Mouse (Mus musculus): ENCODE measurements around the gene Sh3gl2.

Sh3gl2 gene

DNA sequence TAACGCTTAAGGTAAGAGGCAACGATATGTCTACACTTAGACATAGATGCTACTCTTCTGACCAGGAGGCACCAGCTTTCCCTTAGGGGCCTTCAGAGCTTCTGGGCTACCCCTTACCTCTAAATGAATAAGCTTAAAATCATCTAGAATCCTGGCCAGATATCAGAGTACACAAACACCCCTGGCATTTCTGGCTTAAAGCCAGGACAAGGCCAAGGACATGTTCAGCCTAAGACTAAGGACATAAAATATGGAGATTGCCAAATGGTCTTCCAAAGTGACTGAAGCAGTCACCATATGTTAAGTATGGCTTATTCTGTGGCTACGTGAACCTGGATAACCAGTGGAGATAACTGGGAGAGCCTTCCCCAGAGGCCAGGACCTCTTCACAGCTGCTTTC is 211.5 kb downstream of the Sh3gl2 start:
- DNase-seq (ENCODE audit: low spot score) = no peak

DNA sequence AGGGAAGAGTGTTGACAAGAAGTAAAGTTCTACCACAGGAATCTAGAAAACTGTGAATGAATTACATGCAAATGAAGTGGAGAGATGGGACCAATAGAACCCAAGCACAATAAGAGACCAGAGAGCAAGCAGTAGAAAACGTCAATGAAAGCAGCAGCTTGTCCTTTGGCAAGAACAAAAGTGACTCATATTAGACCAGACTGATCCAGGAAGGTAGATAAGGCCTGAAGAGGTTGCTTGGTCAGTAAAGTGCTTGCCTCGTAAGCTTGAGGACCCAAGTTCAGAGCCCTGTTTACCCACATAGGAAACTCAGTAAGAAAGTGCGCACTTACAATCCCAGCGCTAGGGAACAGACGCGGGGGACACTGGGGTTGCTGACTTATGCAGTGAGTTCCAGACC is 215.5 kb downstream of the Sh3gl2 start:
- DNase-seq (ENCODE audit: low spot score) = no peak

DNA sequence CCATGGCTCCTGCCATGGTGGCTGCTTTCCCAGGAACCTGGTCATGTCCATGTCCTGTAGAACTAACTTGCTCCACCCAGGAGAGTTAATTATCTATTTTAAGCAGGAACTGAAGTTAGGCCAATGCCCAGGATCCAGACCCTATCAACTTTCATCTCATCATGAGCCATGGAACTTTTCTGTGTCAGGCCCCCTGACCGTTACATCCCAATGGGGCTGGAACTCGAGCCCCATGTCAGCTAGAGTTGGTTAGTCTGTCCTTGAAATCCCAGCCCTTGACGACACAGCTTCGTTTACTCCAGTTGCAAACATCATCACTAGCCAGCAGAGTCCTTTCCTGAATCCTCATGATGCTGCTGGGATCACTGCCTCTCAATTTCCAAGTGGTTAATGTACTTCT is 221.3 kb downstream of the Sh3gl2 start:
- DNase-seq (ENCODE audit: low spot score) = no peak

GRCm38 (mm10) chr4:85432786-85433185 is 227.9 kb downstream of the Sh3gl2 start:
- DNase-seq (ENCODE audit: low spot score) = no peak

DNA sequence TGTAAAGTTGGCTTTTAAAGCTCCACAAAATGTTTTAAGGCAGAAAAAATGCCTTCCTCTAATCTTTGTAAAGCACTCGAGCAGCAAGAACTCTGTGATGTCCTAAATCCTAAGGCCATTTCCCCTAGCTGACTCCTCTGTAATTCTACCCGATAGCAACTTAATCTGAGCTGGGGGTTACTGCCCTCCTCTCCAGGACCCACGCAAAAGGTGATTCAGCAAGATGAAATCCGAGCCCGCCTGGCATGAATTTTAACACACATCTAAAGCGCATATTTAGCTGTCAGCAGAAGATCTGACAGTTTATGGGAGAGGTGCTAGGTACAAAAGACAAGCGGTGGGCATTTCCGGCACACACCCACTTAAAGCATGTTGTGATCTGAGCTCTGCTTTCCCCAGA is 229.8 kb downstream of the Sh3gl2 start:
- no peak for DNase-seq (ENCODE audit: low spot score)

DNA sequence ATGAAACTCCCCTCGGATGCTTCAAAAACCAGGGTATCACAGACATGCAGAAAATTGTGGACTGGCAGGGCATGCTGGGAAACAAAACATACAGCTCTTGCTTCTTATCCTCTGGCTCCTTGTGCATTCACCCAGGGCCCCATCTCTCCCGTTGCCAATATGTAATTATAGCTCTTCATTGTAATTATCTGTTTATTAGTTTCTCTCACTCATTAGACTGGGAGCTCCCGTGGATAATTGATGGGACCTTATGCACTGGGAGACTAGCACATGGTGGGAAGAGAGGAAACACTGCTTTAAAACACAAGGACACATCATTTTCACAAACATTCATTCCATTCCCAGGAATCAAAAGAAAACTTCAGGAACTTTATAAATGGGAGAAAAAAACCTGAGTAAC is 233.9 kb downstream of the Sh3gl2 start:
- DNase-seq (ENCODE audit: low spot score) = no peak

DNA sequence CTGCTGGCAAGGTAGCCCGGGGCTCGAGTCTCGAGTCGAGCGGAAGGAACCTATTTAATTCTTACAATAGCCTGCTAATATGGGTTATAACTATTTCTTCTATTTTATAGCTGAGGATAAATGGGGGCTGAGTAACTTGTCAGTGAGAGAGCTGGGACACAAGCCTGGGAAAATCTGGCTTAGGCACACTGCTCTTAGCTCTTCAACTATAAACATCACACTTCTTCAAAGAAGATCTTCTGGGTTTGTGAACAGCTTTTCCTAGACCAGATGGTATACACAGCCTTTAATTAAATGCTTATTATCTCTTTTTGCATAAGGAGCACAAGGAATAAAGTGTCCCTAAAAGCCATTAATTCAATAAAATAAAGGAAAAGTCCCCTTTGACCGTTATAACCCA is 278.7 kb downstream of the Sh3gl2 start:
- no peak for DNase-seq (ENCODE audit: low spot score)

DNA sequence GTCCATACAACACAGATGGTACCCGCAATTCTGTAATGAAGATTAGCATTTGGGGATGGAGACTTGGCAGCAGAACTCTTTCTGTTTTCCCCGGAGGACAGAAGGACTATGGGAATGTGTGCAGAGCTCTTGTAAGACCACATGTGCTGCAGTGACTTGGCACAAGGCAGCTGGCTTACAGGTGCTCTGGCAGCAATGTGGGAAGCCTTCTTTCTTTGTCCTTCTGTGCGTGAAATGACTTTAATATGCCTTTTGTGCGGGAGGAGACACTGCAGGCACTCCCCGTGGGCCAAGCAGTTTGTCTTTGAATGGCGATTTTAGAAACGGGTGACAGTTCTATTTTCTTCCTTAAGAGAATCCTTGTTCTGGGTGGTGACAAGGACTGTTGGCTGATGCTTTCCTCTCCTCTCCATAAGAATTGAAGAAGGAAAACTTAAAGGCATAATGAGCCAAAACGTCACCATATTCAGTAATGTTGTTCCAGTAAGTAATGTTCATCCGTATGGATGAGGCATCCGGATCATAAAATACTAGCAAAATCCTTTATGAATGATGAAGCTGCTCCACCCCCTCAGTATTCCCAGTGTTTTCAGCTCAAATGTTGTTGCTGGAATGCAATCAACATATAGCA is 281.5 kb downstream of the Sh3gl2 start:
- no peak for DNase-seq (ENCODE audit: low spot score)

DNA sequence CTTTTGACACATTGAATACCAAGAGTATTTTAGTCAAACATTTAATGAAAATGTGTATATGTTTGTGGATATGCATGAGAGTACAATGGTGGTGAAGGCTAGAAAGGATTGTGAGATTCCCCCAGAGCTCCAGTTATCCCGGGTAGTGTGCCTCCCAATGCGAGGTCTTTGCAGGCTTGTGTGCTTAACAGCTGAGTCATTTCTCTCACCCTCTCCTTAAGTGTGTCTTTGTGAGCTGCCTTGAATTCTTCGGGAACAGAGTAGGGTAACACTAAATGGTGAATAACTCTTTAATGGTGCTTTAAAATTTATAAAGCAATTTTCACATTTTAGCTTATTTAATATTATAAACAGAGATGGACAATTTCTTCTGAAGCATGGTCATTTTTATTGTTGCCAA is 300.8 kb downstream of the Sh3gl2 start:
- DNase-seq (ENCODE audit: low spot score) = no peak

GRCm38 (mm10) chr4:85506976-85507375 is 302.1 kb downstream of the Sh3gl2 start:
- DNase-seq (ENCODE audit: low spot score) = no peak

- no peak for DNase-seq (ENCODE audit: low spot score)
Measured at GRCm38 (mm10) chr4:85507491-85507890, 302.6 kb downstream of the Sh3gl2 start.

- no peak for DNase-seq (ENCODE audit: low spot score)
Measured at GRCm38 (mm10) chr4:85513288-85513687, 308.4 kb downstream of the Sh3gl2 start.

DNA sequence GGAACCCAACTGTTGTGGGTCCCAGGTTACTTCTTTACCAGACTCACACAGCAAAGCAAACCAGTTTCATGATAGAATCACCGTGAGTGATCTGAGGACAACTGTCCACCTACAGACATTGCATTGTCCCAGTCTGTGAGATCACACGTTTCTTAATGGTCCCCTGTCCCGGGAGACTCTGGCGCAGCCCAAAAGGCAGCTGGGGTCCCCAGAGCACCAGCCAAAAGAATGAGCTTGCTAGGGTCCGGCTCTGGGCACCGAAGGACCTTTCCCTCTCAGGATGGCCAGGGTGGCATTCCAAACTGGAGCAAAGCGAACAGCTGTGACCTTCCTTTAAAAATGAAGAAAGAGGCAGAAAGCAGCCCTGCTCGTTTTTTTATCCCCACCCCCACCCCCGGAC is 308.9 kb downstream of the Sh3gl2 start, which contains the start of gene Adamtsl1:
TSS of gene Adamtsl1 (plus strand) at position 381 of the 400 bp plus-strand sequence.
- no peak for DNase-seq (ENCODE audit: low spot score)

DNA sequence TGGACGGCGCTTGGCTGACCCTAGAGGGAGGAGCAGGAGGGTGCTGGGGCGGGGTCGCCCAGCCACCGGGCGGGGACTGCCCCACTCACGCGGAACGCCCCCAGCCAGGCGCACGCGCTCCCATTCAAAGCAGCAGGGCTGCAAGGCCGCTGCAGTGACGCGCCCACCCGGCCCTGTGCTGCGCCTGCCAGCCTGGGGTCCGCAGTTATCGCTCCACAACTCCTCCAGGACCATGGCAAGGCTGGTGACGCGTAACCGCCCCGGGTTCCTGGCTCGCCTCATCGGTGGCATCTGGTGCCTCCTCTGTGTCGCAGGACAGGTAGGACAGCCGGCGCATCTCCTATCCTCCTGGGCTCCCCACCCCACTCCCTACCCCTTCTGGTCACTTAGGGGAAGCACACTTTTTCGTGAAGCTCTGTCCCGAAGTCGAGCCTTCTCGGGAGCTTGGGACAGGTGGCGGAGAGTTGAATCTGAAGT is 309.3 kb downstream of the Sh3gl2 start:
- peak; percentile 1 for DNase-seq (ENCODE audit: low spot score)

- no peak for DNase-seq (ENCODE audit: low spot score)
Measured at GRCm38 (mm10) chr4:85526966-85527566, 322.1 kb downstream of the Sh3gl2 start.

GRCm38 (mm10) chr4:85529852-85530251 is 324.9 kb downstream of the Sh3gl2 start:
- DNase-seq (ENCODE audit: low spot score) = no peak

- DNase-seq (ENCODE audit: low spot score) = no peak
Measured at GRCm38 (mm10) chr4:85539677-85540076, 334.8 kb downstream of the Sh3gl2 start.

- no peak for DNase-seq (ENCODE audit: low spot score)
Measured at GRCm38 (mm10) chr4:85543221-85543620, 338.3 kb downstream of the Sh3gl2 start.

GRCm38 (mm10) chr4:85554696-85555095 is 349.8 kb downstream of the Sh3gl2 start:
- no peak for DNase-seq (ENCODE audit: low spot score)

DNA sequence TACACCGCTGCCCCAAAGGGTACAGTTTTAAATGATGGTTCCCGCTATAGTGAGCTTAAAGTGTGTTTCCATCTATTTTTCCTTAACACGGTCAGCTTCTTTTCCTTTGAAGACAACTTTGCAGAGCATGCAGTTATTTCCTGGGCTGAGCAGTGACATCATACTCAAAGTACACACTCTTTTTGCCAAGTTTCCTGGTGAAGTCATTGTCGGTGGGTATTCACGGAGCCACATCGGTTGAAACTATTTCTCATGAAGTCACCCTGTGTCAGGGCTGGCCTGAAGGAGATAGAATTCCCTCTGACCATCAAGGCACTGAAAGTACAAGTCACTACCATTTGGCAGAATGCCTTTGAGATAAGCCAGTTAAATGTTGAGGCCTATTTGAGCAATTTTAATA is 354.8 kb downstream of the Sh3gl2 start:
- DNase-seq (ENCODE audit: low spot score) = no peak

- DNase-seq (ENCODE audit: low spot score) = no peak
Measured at GRCm38 (mm10) chr4:85585426-85585825, 380.5 kb downstream of the Sh3gl2 start.

- DNase-seq (ENCODE audit: low spot score) = no peak
Measured at GRCm38 (mm10) chr4:85588928-85589327, 384.0 kb downstream of the Sh3gl2 start.

GRCm38 (mm10) chr4:85591037-85591436 is 386.1 kb downstream of the Sh3gl2 start:
- no peak for DNase-seq (ENCODE audit: low spot score)

- no peak for DNase-seq (ENCODE audit: low spot score)
Measured at GRCm38 (mm10) chr4:85594159-85594558, 389.2 kb downstream of the Sh3gl2 start.
